Mouse (Mus musculus) layer of hippocampus, adult 2 months (tissue): ENCODE results near the gene Olfr1150-ps1. TPM values are rescaled to one million over a fixed set of nuclear protein-coding genes. Genes with fewer than 3 reads are reported as not detected.

Source experiments
- DNase-seq, 2 experiments: peaks; one replicate each; pipeline ENCODE4 v3.0.0; 2022; ENCODE audit warnings: low spot score in 2 of 2
- H3K27ac ChIP-seq: fragments of 200-600 bp; 2 replicates; pipeline ENCODE4 v1.8.1; 2022
- H3K4me3 ChIP-seq: fragments of 200-600 bp; 2 replicates; pipeline ENCODE4 v1.8.1; 2022; ENCODE audit warnings: mild to moderate bottlenecking
- CTCF ChIP-seq: fragments of 200-600 bp; conservative IDR thresholded peaks from 2 replicates; pipeline ENCODE4 v1.8.1; 2022; ENCODE audit warnings: antibody characterized with exemption, mild to moderate bottlenecking, moderate library complexity
- long read RNA-seq, 2 experiments: library from polyadenylated mRNA; stranded (forward); transcript quantifications; one replicate each; pipeline ENCODE4 v2.0.0; 2021; ENCODE audit warnings: borderline mapping rate in 2 of 2
- total RNA-seq, 2 experiments: library from RNA; stranded (reverse); gene quantifications; 2 replicates each; pipeline ENCODE4 v1.2.3; 2021

Gene Olfr1150-ps1
- not detected for total RNA-seq
- long read RNA-seq, experiment 1: 0 reads
- long read RNA-seq, experiment 2: 0 reads

GRCm38 (mm10) chr2:87843693-87844092, at the start of gene Olfr1150-ps1:
TSS of gene Olfr1150-ps1 (plus strand) at chr2:87843993.
- H3K27ac ChIP-seq: no peak within 1 kb of the TSS
- no peak for DNase-seq

DNA sequence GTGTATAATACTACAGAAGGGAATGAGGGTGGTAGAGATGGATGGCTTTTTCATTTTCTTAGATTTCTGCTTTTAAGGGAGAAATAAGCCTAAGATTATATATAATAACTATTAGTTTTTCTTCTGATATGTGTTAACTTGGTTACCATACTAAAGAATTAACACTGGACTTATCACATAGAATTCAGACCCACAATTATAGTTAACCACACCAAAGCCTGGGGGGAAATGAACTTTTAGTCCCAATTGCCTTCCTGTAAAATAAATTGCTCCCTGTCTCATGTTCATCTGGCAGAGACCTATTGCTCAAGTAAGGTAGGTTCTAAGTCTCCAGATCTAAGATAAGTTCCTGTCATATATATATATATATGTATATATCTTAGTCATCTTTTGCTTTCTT, 43.5 kb upstream of the Olfr1150-ps1 start, which contains the start of gene Olfr1143:
Olfr1143 (plus strand) TSS at position 301 of the 400 bp plus-strand sequence.
- DNase-seq: no peak
- Histone ChIP-seq H3K4me3 (no peak within 1 kb of the TSS), H3K27ac (no peak within 1 kb of the TSS)
- no peak for TF ChIP-seq CTCF

More at GRCm38 (mm10) chr2:87843693-87844092, at the start of gene Olfr1150-ps1:
- TF ChIP-seq CTCF: no peak
- no peak within 1 kb of the TSS for H3K4me3 ChIP-seq

GRCm38 (mm10) chr2:87809522-87809921, 34.3 kb upstream of the Olfr1150-ps1 start, which contains the start of gene Olfr1145:
TSS of gene Olfr1145 (plus strand) at chr2:87809822.
- H3K4me3 ChIP-seq: no peak within 1 kb of the TSS
- DNase-seq: no peak
- H3K27ac ChIP-seq: no peak within 1 kb of the TSS
- TF ChIP-seq CTCF: no peak

DNA sequence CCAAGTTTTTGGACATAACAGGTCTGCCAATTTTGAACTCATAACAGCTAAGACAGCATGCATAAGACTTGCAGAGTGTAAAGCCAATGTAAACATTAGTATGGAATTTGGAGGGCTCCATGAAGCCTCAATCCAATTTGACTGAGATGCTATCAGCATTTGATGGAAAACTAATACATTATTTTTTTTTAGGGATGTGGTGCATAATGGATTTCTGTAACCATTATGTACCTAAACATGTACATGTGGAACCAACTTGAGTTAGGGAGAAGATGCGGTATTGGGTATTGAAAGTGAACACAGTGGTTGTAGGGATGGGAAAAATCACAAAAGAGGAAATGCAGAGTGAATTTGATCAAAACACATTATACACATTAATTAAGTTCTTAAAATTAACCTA, 13.6 kb upstream of the Olfr1150-ps1 start, which contains the start of gene Olfr1148:
Olfr1148 (plus strand) TSS at position 301 of the 400 bp plus-strand sequence.
- no peak for DNase-seq
- H3K27ac ChIP-seq: no peak within 1 kb of the TSS
- TF ChIP-seq CTCF: no peak
- H3K4me3 ChIP-seq: no peak within 1 kb of the TSS

DNA sequence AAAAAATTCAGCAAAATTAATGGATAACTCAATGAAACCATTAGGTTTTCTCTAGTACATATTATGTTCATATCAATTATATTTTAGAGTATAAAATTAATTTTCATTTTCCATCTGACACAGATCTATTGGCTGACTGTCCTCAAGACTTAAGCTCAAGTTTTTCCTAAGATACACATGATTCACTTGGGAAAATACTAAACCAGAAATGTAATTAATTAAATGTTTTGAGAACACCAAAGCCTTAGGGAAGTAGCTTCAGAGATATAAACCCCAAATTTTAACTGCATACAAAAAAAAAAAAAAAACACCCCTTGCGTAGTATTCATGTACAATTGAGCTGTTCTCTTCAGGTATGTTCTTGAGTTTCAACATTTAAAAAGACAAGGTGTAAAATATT, 11.8 kb downstream of the Olfr1150-ps1 start, which contains the start of gene Olfr1151:
Olfr1151 (plus strand) TSS at position 301 of the 400 bp plus-strand sequence.
- Histone ChIP-seq H3K4me3 (no peak within 1 kb of the TSS), H3K27ac (no peak within 1 kb of the TSS)
- TF ChIP-seq CTCF: no peak
- DNase-seq: no peak

- no peak for TF ChIP-seq CTCF
- no peak for DNase-seq
- no peak within 1 kb of the TSS for H3K4me3 ChIP-seq
- H3K27ac ChIP-seq: no peak within 1 kb of the TSS
Measured at GRCm38 (mm10) chr2:87866192-87866591, 22.4 kb downstream of the Olfr1150-ps1 start, which contains the start of gene Olfr1152. TSS of gene Olfr1152 (plus strand) at chr2:87866492.

DNA sequence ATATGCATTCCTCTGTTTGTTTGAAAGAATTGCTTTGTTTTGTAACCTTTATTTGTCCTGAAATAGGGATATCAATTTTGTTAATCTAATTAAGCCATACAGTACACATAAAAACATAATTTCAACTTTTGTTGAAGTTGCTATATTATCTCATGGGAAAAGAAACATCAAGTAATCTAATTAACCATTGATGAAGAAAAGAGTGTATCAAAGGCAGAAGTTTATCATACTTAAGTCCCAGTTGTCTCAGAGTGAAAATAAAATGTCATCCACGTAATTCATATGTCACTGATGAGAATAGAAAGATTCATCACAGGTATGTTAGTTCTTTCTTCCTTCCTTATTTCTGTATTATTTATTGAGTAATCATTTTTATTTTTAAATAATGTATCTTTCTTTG, 50.9 kb downstream of the Olfr1150-ps1 start, which contains the start of gene Olfr1153:
Olfr1153 (plus strand) TSS at position 301 of the 400 bp plus-strand sequence.
- H3K4me3 ChIP-seq: no peak within 1 kb of the TSS
- no peak within 1 kb of the TSS for H3K27ac ChIP-seq
- no peak for DNase-seq
- TF ChIP-seq CTCF: no peak

Other genes with a start within 250 kb of the Olfr1150-ps1 start
- not detected for gene Olfr1130, start 237.8 kb upstream of the Olfr1150-ps1 start, total RNA-seq
- gene Olfr1131, start 216.9 kb upstream of the Olfr1150-ps1 start, total RNA-seq: not detected
- gene Olfr1132, start 206.5 kb upstream of the Olfr1150-ps1 start, total RNA-seq: not detected
- gene Olfr1133, start 196.6 kb upstream of the Olfr1150-ps1 start, total RNA-seq: not detected
- gene Olfr1134, start 185.5 kb upstream of the Olfr1150-ps1 start, total RNA-seq: not detected
- gene Olfr1135, start 170.3 kb upstream of the Olfr1150-ps1 start, total RNA-seq: not detected
- gene Olfr1136, start 150.0 kb upstream of the Olfr1150-ps1 start, total RNA-seq: not detected
- gene Olfr1137, start 130.8 kb upstream of the Olfr1150-ps1 start, total RNA-seq: not detected
- not detected for gene Olfr1138, start 104.0 kb upstream of the Olfr1150-ps1 start, total RNA-seq
- not detected for gene Olfr1140, start 100.2 kb upstream of the Olfr1150-ps1 start, total RNA-seq
- not detected for gene Olfr1141, start 90.0 kb upstream of the Olfr1150-ps1 start, total RNA-seq
- gene Olfr152, start 64.5 kb upstream of the Olfr1150-ps1 start, total RNA-seq: not detected
- gene Olfr1143, start 43.4 kb upstream of the Olfr1150-ps1 start, total RNA-seq: not detected
- not detected for gene Olfr1145, start 34.2 kb upstream of the Olfr1150-ps1 start, total RNA-seq
- not detected for gene Olfr1148, start 13.5 kb upstream of the Olfr1150-ps1 start, total RNA-seq
- gene Olfr1151, start 11.9 kb downstream of the Olfr1150-ps1 start, total RNA-seq: not detected
- not detected for gene Olfr1152, start 22.5 kb downstream of the Olfr1150-ps1 start, total RNA-seq
- gene Olfr1153, start 51.0 kb downstream of the Olfr1150-ps1 start, total RNA-seq: not detected
- not detected for gene Olfr1154, start 61.2 kb downstream of the Olfr1150-ps1 start, total RNA-seq
- not detected for gene Olfr1155, start 101.1 kb downstream of the Olfr1150-ps1 start, total RNA-seq
- gene Olfr1156, start 109.1 kb downstream of the Olfr1150-ps1 start, total RNA-seq: under 1 TPM in 1 of 2 experiments, not detected in 1; 0.15 TPM
- not detected for gene Olfr1157, start 124.3 kb downstream of the Olfr1150-ps1 start, total RNA-seq
- gene Olfr74, start 130.7 kb downstream of the Olfr1150-ps1 start, total RNA-seq: not detected
- not detected for gene Olfr1158, start 146.1 kb downstream of the Olfr1150-ps1 start, total RNA-seq
- not detected for gene Olfr1160, start 164.3 kb downstream of the Olfr1150-ps1 start, total RNA-seq
- not detected for gene Olfr1161, start 178.8 kb downstream of the Olfr1150-ps1 start, total RNA-seq
- gene Olfr73, start 193.7 kb downstream of the Olfr1150-ps1 start, total RNA-seq: not detected
- gene Olfr1162, start 207.1 kb downstream of the Olfr1150-ps1 start, total RNA-seq: not detected
- not detected for gene Olfr1163, start 227.8 kb downstream of the Olfr1150-ps1 start, total RNA-seq
- gene Olfr1164, start 250.0 kb downstream of the Olfr1150-ps1 start, total RNA-seq: not detected